ENCODE assay signal across 8 mouse cellular contexts in genomic region chr2:39225331-39226018, GRCm38 (mm10). TPM values are rescaled to one million over a fixed set of nuclear protein-coding genes. Genes with fewer than 3 reads are reported as not detected.
DNase-seq lines count a peak whose midpoint lies in the region; ATAC-seq and TF ChIP-seq lines count a peak whose summit lies in the region.
"Not testable (repeated sequence)": the region's sequence is repeated elsewhere in the genome, so short reads cannot be mapped to it uniquely, and the experiment has no call there.

No protein-coding gene starts in this region.

- TF ChIP-seq EP300 in ES-Bruce4 (IDR thresholded peaks at IDR 0.05; ENCODE audit: insufficient read depth, low read depth, low read length), result not testable (repeated sequence)

- not testable (repeated sequence) for H3K9me3 ChIP-seq in ES-Bruce4 (replicated peaks; ENCODE audit: control insufficient read depth, insufficient read depth, low read length, poor library complexity, severe bottlenecking); forebrain, embryonic 16.5 days (ENCODE audit: control insufficient read depth, low read length); hindbrain, embryonic 13.5 days; lung, embryonic 14.5 days (ENCODE audit: low read depth, low read length); stomach, embryonic 15.5 days

- H3K27ac ChIP-seq in ES-Bruce4 (ENCODE audit: insufficient read depth, low read length), result not testable (repeated sequence)
- peak overlapping the region; percentile 94 for H3K27ac ChIP-seq in forebrain, embryonic 16.5 days (ENCODE audit: low read length)
- H3K27ac ChIP-seq in hindbrain, embryonic 13.5 days, result peak overlapping the region; percentile 97
- peak overlapping the region; percentile 95 for H3K27ac ChIP-seq in lung, embryonic 14.5 days (ENCODE audit: low read depth)
- H3K27ac ChIP-seq in stomach, embryonic 15.5 days, result peak overlapping the region; percentile 97

- not testable (repeated sequence) for TF ChIP-seq POLR2A in ES-Bruce4 (IDR thresholded peaks at IDR 0.05; ENCODE audit: insufficient read depth, low read length)

- ATAC-seq in cerebellum, adult (ENCODE audit: insufficient number of reproducible peaks, low FRiP score, low TSS enrichment), result peak; percentile 38
- peak; percentile 29; the same call in 1 of the 2 replicates for ATAC-seq in forebrain, embryonic 16.5 days
- ATAC-seq in hindbrain, embryonic 13.5 days (ENCODE audit: low FRiP score), result peak; percentile 55
- peak; percentile 48 for ATAC-seq in lung, embryonic 14.5 days (ENCODE audit: insufficient read depth)
- peak; percentile 48 for ATAC-seq in stomach, embryonic 15.5 days (ENCODE audit: insufficient read depth, low FRiP score, low read depth)

- H3K9ac ChIP-seq in ES-Bruce4 (ENCODE audit: low read depth, poor library complexity, severe bottlenecking), result peak overlapping the region; percentile 84
- peak overlapping the region; percentile 83 for H3K9ac ChIP-seq in forebrain, embryonic 16.5 days (replicated peaks; ENCODE audit: low read depth, low read length)
- peak overlapping the region; percentile 91 for H3K9ac ChIP-seq in hindbrain, embryonic 13.5 days
- peak overlapping the region; percentile 87 for H3K9ac ChIP-seq in lung, embryonic 14.5 days
- H3K9ac ChIP-seq in stomach, embryonic 15.5 days, result peak overlapping the region; percentile 93

- H3K4me1 ChIP-seq in ES-Bruce4 (ENCODE audit: control insufficient read depth, insufficient read depth, low read length); lung, embryonic 14.5 days (ENCODE audit: insufficient read depth): not testable (repeated sequence)
- H3K4me1 ChIP-seq in forebrain, embryonic 16.5 days (replicated peaks; ENCODE audit: control insufficient read depth, insufficient read depth, low read length), result peaks cover 13% of the 10 kb centered on the region
- H3K4me1 ChIP-seq in hindbrain, embryonic 13.5 days (replicated peaks), result peaks cover 22% of the 10 kb centered on the region
- H3K4me1 ChIP-seq in stomach, embryonic 15.5 days, result peaks cover 10% of the 10 kb centered on the region; the same call in 1 of the 2 replicates

- H3K4me2 ChIP-seq in forebrain, embryonic 16.5 days (ENCODE audit: low read length), result peak overlapping the region; percentile 71
- H3K4me2 ChIP-seq in hindbrain, embryonic 13.5 days, result peak overlapping the region; percentile 63
- peak overlapping the region; percentile 67 for H3K4me2 ChIP-seq in lung, embryonic 14.5 days
- peak overlapping the region; percentile 53 for H3K4me2 ChIP-seq in stomach, embryonic 15.5 days

- H3K36me3 ChIP-seq in ES-Bruce4 (ENCODE audit: control insufficient read depth, insufficient read depth, low read length, poor library complexity, severe bottlenecking); forebrain, embryonic 16.5 days (ENCODE audit: control insufficient read depth, insufficient read depth); hindbrain, embryonic 13.5 days; lung, embryonic 14.5 days (ENCODE audit: insufficient read depth); stomach, embryonic 15.5 days: not testable (repeated sequence)

- 4% methylated on average over 30 of the region's 36 CpGs for WGBS in forebrain, embryonic 16.5 days
- 5% methylated on average over 34 of the region's 36 CpGs for WGBS in hindbrain, embryonic 13.5 days
- 4% methylated on average over 21 of the region's 36 CpGs for WGBS in lung, embryonic 14.5 days
- WGBS in stomach, embryonic 15.5 days, result 2% methylated on average over 36 of the region's 36 CpGs

- H3K27me3 ChIP-seq in ES-Bruce4 (ENCODE audit: control insufficient read depth, insufficient read depth, low read length, poor library complexity, severe bottlenecking); forebrain, embryonic 16.5 days (replicated peaks; ENCODE audit: control insufficient read depth, insufficient read depth, low read length); hindbrain, embryonic 13.5 days; lung, embryonic 14.5 days (ENCODE audit: insufficient read depth, low read length); stomach, embryonic 15.5 days (replicated peaks): not testable (repeated sequence)

- not testable (repeated sequence) for TF ChIP-seq CTCF in ES-Bruce4 (IDR thresholded peaks at IDR 0.05; ENCODE audit: low read depth, low read length); lung, embryonic 14.5 days (IDR thresholded peaks at IDR 0.05; ENCODE audit: low read depth)

- peak overlapping the region; percentile 95 for H3K4me3 ChIP-seq in ES-Bruce4 (ENCODE audit: low read depth, low read length)
- H3K4me3 ChIP-seq in forebrain, embryonic 16.5 days (replicated peaks; ENCODE audit: low read length), result peak overlapping the region; percentile 85
- peak overlapping the region; percentile 79 for H3K4me3 ChIP-seq in hindbrain, embryonic 13.5 days
- peak overlapping the region; percentile 68 for H3K4me3 ChIP-seq in lung, embryonic 14.5 days (ENCODE audit: low read depth, low read length)
- peak overlapping the region; percentile 88 for H3K4me3 ChIP-seq in stomach, embryonic 15.5 days (replicated peaks)

- peak; percentile 42 for DNase-seq in layer of hippocampus, adult 9-11 months
- DNase-seq in lung, embryonic 14.5 days, result peak; percentile 6
- peak; percentile 33 for DNase-seq in neural tube, embryonic 10.5 days (ENCODE audit: extremely low spot score, low spot score)

RNA-seq across cellular contexts. Expression of gene Ppp6c, which starts 0.8 kb away (rescaled TPM):
- polyA plus RNA-seq in ES-Bruce4 (2011; ENCODE audit: insufficient read depth, insufficient read length, low read depth, missing spikeins), result 78.0 and 81.1 TPM in 2 replicates
- polyA plus RNA-seq in forebrain, embryonic 16.5 days (2015; fragmentation: Nextera tagmentation; extraction: Ambion mirVana), result 80.7 and 92.3 TPM in 2 replicates
- 76.6 and 81.6 TPM in 2 replicates for polyA plus RNA-seq in hindbrain, embryonic 13.5 days (2015; fragmentation: Nextera tagmentation; extraction: Ambion mirVana)
- polyA plus RNA-seq in lung, embryonic 14.5 days (2014; fragmentation: Nextera tagmentation; extraction: Ambion mirVana), result 79.8 and 84.2 TPM in 2 replicates
- 71.2 and 73.8 TPM in 2 replicates for polyA plus RNA-seq in stomach, embryonic 15.5 days (2015; fragmentation: Nextera tagmentation; extraction: Ambion mirVana)

RNA-seq across cellular contexts. Expression of gene Scai, which starts 34.9 kb away (rescaled TPM):
- 18.7 and 18.8 TPM in 2 replicates for polyA plus RNA-seq in ES-Bruce4 (2011; ENCODE audit: insufficient read depth, insufficient read length, low read depth, missing spikeins)
- polyA plus RNA-seq in forebrain, embryonic 16.5 days (2015; fragmentation: Nextera tagmentation; extraction: Ambion mirVana), result 17.9 and 21.7 TPM in 2 replicates
- 19.0 and 21.4 TPM in 2 replicates for polyA plus RNA-seq in hindbrain, embryonic 13.5 days (2015; fragmentation: Nextera tagmentation; extraction: Ambion mirVana)
- polyA plus RNA-seq in lung, embryonic 14.5 days (2014; fragmentation: Nextera tagmentation; extraction: Ambion mirVana), result 8.0 and 8.1 TPM in 2 replicates
- 8.5 and 9.6 TPM in 2 replicates for polyA plus RNA-seq in stomach, embryonic 15.5 days (2015; fragmentation: Nextera tagmentation; extraction: Ambion mirVana)
